Mouse (Mus musculus): ENCODE measurements around the gene Krt7. TPM values are rescaled to one million over a fixed set of nuclear protein-coding genes. Genes with fewer than 3 reads are reported as not detected.
A peak's percentile ranks its signal among the peaks of the same experiment; 100 is the strongest.

Gene Krt7
- polyA plus RNA-seq, 2 experiments: 0.85 to 1.5 TPM

DNA sequence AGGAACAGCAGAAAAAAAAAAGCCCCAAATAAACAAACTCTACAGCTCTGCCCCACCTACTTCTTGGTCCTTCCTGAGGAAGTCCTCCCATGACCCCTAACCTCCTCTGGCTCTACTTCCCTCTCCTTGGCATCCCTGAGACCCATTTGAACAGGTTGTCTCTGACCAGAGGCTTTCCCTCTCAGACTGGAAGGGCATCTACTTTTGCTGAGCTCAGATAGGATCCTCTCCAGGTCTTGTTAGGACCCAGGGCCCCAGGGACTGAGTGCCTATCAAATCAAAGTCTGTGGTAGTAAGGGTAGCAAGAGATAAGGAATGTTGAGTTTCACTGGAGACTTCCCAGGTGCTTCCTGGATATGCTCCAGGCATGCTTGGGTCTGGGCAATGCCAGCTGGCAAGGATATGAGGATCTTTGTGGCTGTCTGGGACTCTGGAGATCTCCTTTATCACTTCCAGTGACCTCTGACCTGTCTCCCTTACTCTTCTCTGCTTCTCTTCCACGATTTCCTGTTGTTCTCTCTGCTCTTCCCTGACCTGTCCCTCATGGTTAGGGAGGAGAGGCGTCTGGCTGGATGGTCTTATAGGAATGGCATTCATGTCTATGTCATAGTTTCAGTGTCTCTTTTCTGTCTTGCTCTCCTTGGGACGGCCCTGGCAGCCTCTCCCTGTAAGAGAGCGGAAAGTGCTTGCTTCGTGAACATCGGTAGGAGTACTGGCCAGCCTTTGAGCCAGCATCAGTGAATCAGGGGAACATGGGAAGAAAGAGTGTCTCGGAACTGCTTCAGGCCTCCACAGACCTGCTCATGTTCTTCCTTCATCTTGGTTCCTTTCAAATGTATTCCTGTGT, 38.5 kb upstream of the Krt7 start:
- Histone ChIP-seq H3K36me3 (replicated peaks; ENCODE audit: control insufficient read depth, insufficient read depth, low read depth) (no peaks in the 10 kb centered on the region), H3K4me3 (ENCODE audit: insufficient read depth in 1 of 2, low read depth in 2 of 2, low read length in 2 of 2) (no peak overlapping the region), H3K9ac (replicated peaks) (no peak overlapping the region), H3K27ac (no peak overlapping the region), H3K9me3 (ENCODE audit: control insufficient read depth, low read length) (no peaks in the 10 kb centered on the region), H3K4me2 (ENCODE audit: low read depth) (no peak overlapping the region), H3K27me3 (ENCODE audit: control insufficient read depth, insufficient read depth, low read length) (no peaks in the 10 kb centered on the region), H3K4me1 (replicated peaks; ENCODE audit: control insufficient read depth in 2 of 2, insufficient read depth in 2 of 2, low read length in 1 of 2) (peaks cover 0 to 5% of the 10 kb centered on the region in 2 experiments; a peak in 1 of 4 replicates)
- WGBS (ENCODE audit: insufficient replicate concordance): 49% methylated on average over 7 of the region's 7 CpGs
- ATAC-seq (ENCODE audit: insufficient read depth) (no peak), DNase-seq (ENCODE audit: low read depth in 3 of 3, low spot score in 3 of 3) (no peak)
- TF ChIP-seq CTCF (IDR thresholded peaks at IDR 0.05; ENCODE audit: low read depth): no peak
- TF ChIP-seq EP300 (IDR thresholded peaks at IDR 0.05; ENCODE audit: low read depth): no peak

DNA sequence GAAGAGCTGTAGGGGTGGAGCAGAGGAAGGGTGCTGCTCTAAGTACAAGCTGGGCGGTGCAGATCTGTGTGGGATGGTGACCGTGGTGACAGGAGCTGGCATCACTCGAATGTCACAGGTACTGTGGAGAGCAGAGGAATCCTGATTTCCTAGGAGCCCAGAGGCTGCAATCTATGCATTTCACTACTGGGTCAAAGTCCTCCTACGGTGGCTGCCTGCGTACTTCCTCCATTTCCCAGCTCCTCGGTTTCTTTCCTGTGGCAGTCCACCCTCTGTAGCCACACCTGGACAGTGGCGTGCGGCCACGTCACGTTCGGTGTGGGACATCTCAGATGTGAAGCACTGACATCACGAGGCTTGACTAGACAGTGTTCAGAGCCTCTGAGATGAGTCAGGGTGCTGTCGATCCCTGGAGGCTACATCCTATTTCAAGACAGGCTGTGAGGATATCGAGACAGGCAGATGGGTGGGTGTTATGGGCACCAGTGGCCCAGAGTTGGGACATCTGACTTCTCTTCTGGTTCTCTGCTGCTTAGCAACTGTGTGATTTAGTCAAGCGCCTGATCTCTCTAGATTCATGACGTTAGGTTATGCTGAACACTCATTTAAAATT, 37.5 kb upstream of the Krt7 start:
- Histone ChIP-seq H3K4me1 (replicated peaks; ENCODE audit: control insufficient read depth in 2 of 2, insufficient read depth in 2 of 2, low read length in 1 of 2) (peaks cover 0 to 5% of the 10 kb centered on the region in 2 experiments; a peak in 1 of 4 replicates), H3K9me3 (ENCODE audit: control insufficient read depth, low read length) (no peaks in the 10 kb centered on the region), H3K9ac (replicated peaks) (no peak overlapping the region), H3K36me3 (replicated peaks; ENCODE audit: control insufficient read depth, insufficient read depth, low read depth) (no peaks in the 10 kb centered on the region), H3K4me3 (ENCODE audit: insufficient read depth in 1 of 2, low read depth in 2 of 2, low read length in 2 of 2) (no peak overlapping the region), H3K27ac (no peak overlapping the region), H3K27me3 (ENCODE audit: control insufficient read depth, insufficient read depth, low read length) (no peaks in the 10 kb centered on the region), H3K4me2 (ENCODE audit: low read depth) (no peak overlapping the region)
- no peak for TF ChIP-seq EP300 (IDR thresholded peaks at IDR 0.05; ENCODE audit: low read depth)
- no peak for TF ChIP-seq CTCF (IDR thresholded peaks at IDR 0.05; ENCODE audit: low read depth)
- ATAC-seq (ENCODE audit: insufficient read depth) (no peak), DNase-seq (ENCODE audit: low read depth in 3 of 3, low spot score in 3 of 3) (no peak)
- WGBS (ENCODE audit: insufficient replicate concordance): 41% methylated on average over 16 of the region's 16 CpGs

DNA sequence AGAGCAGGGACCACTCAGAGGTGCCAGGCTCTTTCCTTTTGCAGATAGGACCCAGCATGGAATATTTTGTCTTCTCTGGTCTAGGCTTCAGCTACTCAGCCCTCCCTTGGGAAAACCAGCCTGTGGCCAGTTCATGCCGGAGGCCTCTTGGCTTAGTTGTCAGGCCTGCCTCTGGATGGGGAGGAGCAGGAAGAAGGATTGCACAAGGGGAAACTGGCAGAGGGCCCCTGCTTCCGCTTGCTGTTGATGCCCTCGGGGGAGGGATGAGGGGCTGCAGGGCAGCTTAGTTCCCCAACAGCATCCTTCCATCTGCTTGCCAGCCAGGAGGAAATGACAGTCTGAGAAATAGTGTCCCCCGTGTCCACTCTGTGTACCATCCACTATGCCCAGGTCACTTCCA, 36.0 kb upstream of the Krt7 start:
- no peaks in the 10 kb centered on the region for H3K27me3 ChIP-seq (ENCODE audit: control insufficient read depth, insufficient read depth, low read length)
- 14% methylated on average over 4 of the region's 4 CpGs for WGBS (ENCODE audit: insufficient replicate concordance)
- peak in 1 of 3 experiments; percentile 4 for DNase-seq (ENCODE audit: low read depth in 3 of 3, low spot score in 3 of 3)
- TF ChIP-seq EP300 (IDR thresholded peaks at IDR 0.05; ENCODE audit: low read depth): no peak
- no peak for TF ChIP-seq CTCF (IDR thresholded peaks at IDR 0.05; ENCODE audit: low read depth)
- no peak overlapping the region for H3K4me3 ChIP-seq (ENCODE audit: insufficient read depth in 1 of 2, low read depth in 2 of 2, low read length in 2 of 2)
- no peak overlapping the region for H3K9ac ChIP-seq (replicated peaks)
- H3K4me1 ChIP-seq (replicated peaks; ENCODE audit: control insufficient read depth in 2 of 2, insufficient read depth in 2 of 2, low read length in 1 of 2): peaks cover 0 to 5% of the 10 kb centered on the region in 2 experiments; a peak in 1 of 4 replicates
- H3K9me3 ChIP-seq (ENCODE audit: control insufficient read depth, low read length): no peaks in the 10 kb centered on the region
- H3K36me3 ChIP-seq (replicated peaks; ENCODE audit: control insufficient read depth, insufficient read depth, low read depth): no peaks in the 10 kb centered on the region
- no peak overlapping the region for H3K4me2 ChIP-seq (ENCODE audit: low read depth)
- ATAC-seq (ENCODE audit: insufficient read depth): no peak
- H3K27ac ChIP-seq: no peak overlapping the region

DNA sequence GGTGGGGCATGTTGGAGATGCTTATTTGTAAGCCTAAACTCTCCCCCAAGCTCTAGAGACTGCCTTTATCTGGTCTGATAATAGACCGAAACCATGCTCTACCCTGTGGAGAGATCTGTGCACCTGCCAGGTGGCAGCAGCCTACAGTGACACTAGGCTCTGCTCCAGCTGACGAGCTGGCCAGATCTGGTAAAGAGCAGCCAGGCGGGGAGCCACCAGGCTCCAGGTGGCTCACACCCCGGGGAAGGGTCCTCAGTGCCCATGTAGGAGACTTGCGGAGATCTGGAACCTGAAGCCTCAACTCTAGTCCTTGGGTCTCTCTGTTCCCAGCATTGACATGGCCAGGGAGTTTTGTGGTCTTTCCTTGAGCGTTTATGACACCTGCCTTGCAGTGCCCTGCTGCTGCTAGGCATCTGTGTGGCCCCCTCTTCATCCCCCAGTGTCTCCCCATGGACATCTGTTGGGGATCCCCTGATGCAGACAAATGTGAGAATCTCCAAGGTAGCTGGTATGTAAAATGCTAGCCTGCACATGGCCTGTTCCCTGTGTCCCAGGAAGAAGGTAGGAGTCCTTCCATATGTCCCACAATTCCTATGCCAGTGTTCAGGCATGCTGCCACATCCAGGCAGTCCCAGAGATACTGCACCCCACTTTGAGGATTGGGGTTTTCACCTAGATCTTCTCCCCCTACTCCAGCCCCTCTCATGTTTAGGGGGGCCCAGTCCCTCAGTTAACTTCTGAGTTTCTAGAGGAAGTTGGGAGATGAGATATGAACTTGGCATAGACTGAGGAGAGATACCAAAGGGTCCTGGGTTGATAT, 34.7 kb upstream of the Krt7 start:
- DNase-seq (ENCODE audit: low read depth in 3 of 3, low spot score in 3 of 3) (no peak), ATAC-seq (ENCODE audit: insufficient read depth) (no peak)
- Histone ChIP-seq H3K9me3 (ENCODE audit: control insufficient read depth, low read length) (no peaks in the 10 kb centered on the region), H3K27me3 (ENCODE audit: control insufficient read depth, insufficient read depth, low read length) (no peaks in the 10 kb centered on the region), H3K4me3 (ENCODE audit: insufficient read depth in 1 of 2, low read depth in 2 of 2, low read length in 2 of 2) (no peak overlapping the region), H3K4me1 (replicated peaks; ENCODE audit: control insufficient read depth in 2 of 2, insufficient read depth in 2 of 2, low read length in 1 of 2) (peaks cover 0 to 5% of the 10 kb centered on the region in 2 experiments; a peak in 1 of 4 replicates), H3K4me2 (ENCODE audit: low read depth) (no peak overlapping the region), H3K27ac (no peak overlapping the region), H3K36me3 (replicated peaks; ENCODE audit: control insufficient read depth, insufficient read depth, low read depth) (no peaks in the 10 kb centered on the region), H3K9ac (replicated peaks) (no peak overlapping the region)
- TF ChIP-seq CTCF (IDR thresholded peaks at IDR 0.05; ENCODE audit: low read depth) (no peak), EP300 (IDR thresholded peaks at IDR 0.05; ENCODE audit: low read depth) (no peak)
- WGBS (ENCODE audit: insufficient replicate concordance): 45% methylated on average over 6 of the region's 6 CpGs

DNA sequence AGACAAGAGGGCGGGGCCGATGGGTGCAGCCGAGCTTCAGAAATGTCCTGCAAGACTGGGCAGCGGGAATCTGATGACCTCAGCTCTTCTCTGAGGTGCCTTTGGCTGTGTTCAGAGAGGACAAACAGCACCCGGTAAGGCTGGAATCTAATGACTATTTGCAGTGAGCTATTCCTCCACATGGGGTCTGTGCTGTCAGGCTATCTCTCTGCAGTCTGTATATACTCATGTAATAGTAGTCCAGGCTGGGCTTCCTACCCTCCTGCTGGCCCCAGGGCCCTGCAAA, 34.1 kb upstream of the Krt7 start:
- ATAC-seq (ENCODE audit: insufficient read depth) (no peak), DNase-seq (ENCODE audit: low read depth in 3 of 3, low spot score in 3 of 3) (no peak)
- H3K27me3 ChIP-seq (ENCODE audit: control insufficient read depth, insufficient read depth, low read length): no peaks in the 10 kb centered on the region
- no peak overlapping the region for H3K27ac ChIP-seq
- H3K4me1 ChIP-seq (replicated peaks; ENCODE audit: control insufficient read depth in 2 of 2, insufficient read depth in 2 of 2, low read length in 1 of 2): peaks cover 0 to 5% of the 10 kb centered on the region in 2 experiments; a peak in 1 of 4 replicates
- no peak overlapping the region for H3K4me2 ChIP-seq (ENCODE audit: low read depth)
- TF ChIP-seq EP300 (IDR thresholded peaks at IDR 0.05; ENCODE audit: low read depth) (no peak), CTCF (IDR thresholded peaks at IDR 0.05; ENCODE audit: low read depth) (no peak)
- H3K9me3 ChIP-seq (ENCODE audit: control insufficient read depth, low read length): no peaks in the 10 kb centered on the region
- H3K9ac ChIP-seq (replicated peaks): no peak overlapping the region
- no peak overlapping the region for H3K4me3 ChIP-seq (ENCODE audit: insufficient read depth in 1 of 2, low read depth in 2 of 2, low read length in 2 of 2)
- no peaks in the 10 kb centered on the region for H3K36me3 ChIP-seq (replicated peaks; ENCODE audit: control insufficient read depth, insufficient read depth, low read depth)
- WGBS (ENCODE audit: insufficient replicate concordance): 18% methylated on average over 5 of the region's 5 CpGs
